Mouse (Mus musculus) cerebellum, adult 2 months (tissue): ENCODE data around the gene Sema4d. TPM values are rescaled to one million over a fixed set of nuclear protein-coding genes. Genes with fewer than 3 reads are reported as not detected.

ENCODE experiments used
- DNase-seq, 2 experiments: peaks; one replicate each; pipeline ENCODE4 v3.0.0; 2021
- H3K27ac ChIP-seq: fragments of 200-500 bp; 2 replicates; pipeline ENCODE4 v1.5.1; 2012; ENCODE audit warnings: low read length, control low read depth, inconsistent platforms; ENCODE audit not compliant: insufficient read depth
- H3K27me3 ChIP-seq: fragments of 200-500 bp; 2 replicates; pipeline ENCODE4 v1.6.1; 2012; ENCODE audit warnings: inconsistent platforms, mild to moderate bottlenecking, low read length, moderate library complexity; ENCODE audit not compliant: control insufficient read depth, insufficient read depth
- H3K4me1 ChIP-seq: fragments of 200-500 bp; 2 replicates; pipeline ENCODE4 v1.6.1; 2011; ENCODE audit warnings: low read length; ENCODE audit not compliant: control insufficient read depth, insufficient read depth
- H3K4me3 ChIP-seq: fragments of 200-500 bp; replicated peaks from 2 replicates; pipeline ENCODE3; 2011; ENCODE audit warnings: mild to moderate bottlenecking, low read depth, low read length, control low read depth; ENCODE audit not compliant: insufficient read depth
- CTCF ChIP-seq: fragments of 200-500 bp; IDR thresholded peaks from 2 replicates; pipeline ENCODE4 v1.5.1; 2011; ENCODE audit warnings: low read depth, mild to moderate bottlenecking, control low read depth, low read length, moderate library complexity, borderline replicate concordance; ENCODE audit not compliant: insufficient read depth
- POLR2A ChIP-seq: fragments of 200-500 bp; IDR thresholded peaks from 2 replicates; pipeline ENCODE4 v1.6.1; 2011; ENCODE audit warnings: low read length, control low read depth, borderline replicate concordance; ENCODE audit not compliant: insufficient read depth
- WGBS: fragments of 180-500 bp; shearing (Covaris S2); methylation state at CpG from one replicate; pipeline ENCODE4 v1.1.7; 2018; 5-methylcytosine and 5-hydroxymethylcytosine counted together
- polyA plus RNA-seq: library from polyadenylated mRNA; depleted of rRNA; stranded (reverse); fragments of >200 nt; gene quantifications from 2 replicates; pipeline ENCODE4 v1.2.3, GENCODE M21; 2012

The Sema4d gene
- polyA plus RNA-seq, 1 experiment, result 116 TPM

GRCm38 (mm10) chr13:51770647-51771427, 22.7 kb downstream of the Sema4d start:
- Histone ChIP-seq H3K27me3 (no peaks in the 10 kb centered on the region), H3K4me1 (peaks cover 50% of the 10 kb centered on the region), H3K27ac (peak overlapping the region; percentile 19), H3K4me3 (no peak overlapping the region)
- TF ChIP-seq CTCF (no peak), POLR2A (no peak)
- 93% methylated on average over 14 of the region's 14 CpGs for WGBS
- DNase-seq, result no peak

- no peaks in the 10 kb centered on the region for H3K27me3 ChIP-seq
- WGBS, result 75% methylated on average over 14 of the region's 14 CpGs
- TF ChIP-seq CTCF (no peak), POLR2A (no peak)
- no peak for DNase-seq
- H3K4me3 ChIP-seq, result no peak overlapping the region
- H3K27ac ChIP-seq, result no peak overlapping the region
- peaks cover 41% of the 10 kb centered on the region for H3K4me1 ChIP-seq
These were observed 25.4 kb downstream of the Sema4d start for GRCm38 (mm10) chr13:51767991-51768761.

GRCm38 (mm10) chr13:51767513-51767912, 26.0 kb downstream of the Sema4d start:
- Histone ChIP-seq H3K27me3 (no peaks in the 10 kb centered on the region), H3K4me3 (no peak overlapping the region), H3K27ac (0 out of 2 replicates have a peak overlapping the region, but pooled peaks have one; percentile 13), H3K4me1 (peaks cover 47% of the 10 kb centered on the region)
- DNase-seq, result no peak
- TF ChIP-seq POLR2A (no peak), CTCF (no peak)
- 68% methylated on average over 8 of the region's 8 CpGs for WGBS

GRCm38 (mm10) chr13:51766756-51767155, 26.8 kb downstream of the Sema4d start:
- Histone ChIP-seq H3K4me3 (no peak overlapping the region), H3K27ac (no peak overlapping the region), H3K27me3 (no peaks in the 10 kb centered on the region), H3K4me1 (peaks cover 51% of the 10 kb centered on the region)
- TF ChIP-seq CTCF (no peak), POLR2A (no peak)
- no peak for DNase-seq
- WGBS, result 74% methylated on average over 4 of the region's 4 CpGs

GRCm38 (mm10) chr13:51765369-51765768, 28.2 kb downstream of the Sema4d start:
- Histone ChIP-seq H3K4me1 (peaks cover 42% of the 10 kb centered on the region), H3K27me3 (no peaks in the 10 kb centered on the region), H3K4me3 (no peak overlapping the region), H3K27ac (no peak overlapping the region)
- DNase-seq, result no peak
- whole genome bisulfite sequencing, result 87% methylated on average over 5 of the region's 5 CpGs
- TF ChIP-seq CTCF (no peak), POLR2A (no peak)

GRCm38 (mm10) chr13:51763019-51763698, 30.4 kb downstream of the Sema4d start:
- no peak for TF ChIP-seq POLR2A
- no peak for TF ChIP-seq CTCF
- 45% methylated on average over 12 of the region's 12 CpGs for WGBS

GRCm38 (mm10) chr13:51761186-51761813, 32.2 kb downstream of the Sema4d start:
- H3K27me3 ChIP-seq, result no peaks in the 10 kb centered on the region
- peak in 1 of 2 experiments; percentile 39 for DNase-seq
- H3K27ac ChIP-seq, result no peak overlapping the region; the same call in 1 of the 2 replicates
- no peak overlapping the region for H3K4me3 ChIP-seq
- TF ChIP-seq POLR2A, result no peak
- peaks cover 31% of the 10 kb centered on the region for H3K4me1 ChIP-seq
- 60% methylated on average over 10 of the region's 10 CpGs for WGBS

More at GRCm38 (mm10) chr13:51763019-51763698, 30.4 kb downstream of the Sema4d start:
- DNase-seq, result peak in 1 of 2 experiments; percentile 68
- Histone ChIP-seq H3K4me1 (peaks cover 34% of the 10 kb centered on the region), H3K4me3 (no peak overlapping the region), H3K27me3 (no peaks in the 10 kb centered on the region), H3K27ac (no peak overlapping the region; the same call in 1 of the 2 replicates)
